Mouse (Mus musculus) ES-E14 (cell line): ENCODE measurements around the gene Rabepk. TPM values are rescaled to one million over a fixed set of nuclear protein-coding genes. Genes with fewer than 3 reads are reported as not detected.

Experiments used
- DNase-seq: peaks from one replicate; pipeline ENCODE4 v3.0.0-alpha.2; 2013; ENCODE audit warnings: low read depth, low spot score
- H3K27ac ChIP-seq: 2 replicates; pipeline ENCODE4 v1.5.1; 2012; ENCODE audit warnings: low read depth, mild to moderate bottlenecking, low read length, moderate library complexity, mixed read lengths; ENCODE audit not compliant: poor library complexity, insufficient read depth, severe bottlenecking
- H3K36me3 ChIP-seq: 2 replicates; pipeline ENCODE4 v1.6.1; 2012; ENCODE audit warnings: mild to moderate bottlenecking, low read length, moderate library complexity, mixed read lengths; ENCODE audit not compliant: control insufficient read depth, poor library complexity, insufficient read depth, severe bottlenecking
- H3K4me1 ChIP-seq, 2 experiments: fragments of 150-350 bp in 1 of 2; sonication (generic) in 1 of 2; 2 replicates each; pipeline ENCODE4 v1.6.1; 2012; ENCODE audit warnings: low read length in 2 of 2, mild to moderate bottlenecking in 1 of 2, mixed read lengths in 1 of 2; ENCODE audit not compliant: control insufficient read depth in 2 of 2, insufficient read depth in 2 of 2, poor library complexity in 1 of 2
- H3K4me3 ChIP-seq, 2 experiments: fragments of 150-350 bp in 1 of 2; sonication (generic) in 1 of 2; 2 replicates each; pipeline ENCODE4 v1.5.1; 2012; ENCODE audit warnings: low read length in 2 of 2, low read depth in 1 of 2, mild to moderate bottlenecking in 1 of 2, mixed read lengths in 1 of 2; ENCODE audit not compliant: insufficient read depth in 1 of 2, poor library complexity in 1 of 2, severe bottlenecking in 1 of 2
- H3K9ac ChIP-seq: 2 replicates; pipeline ENCODE4 v1.6.1; 2012; ENCODE audit warnings: low read depth, mild to moderate bottlenecking, low read length, mixed read lengths; ENCODE audit not compliant: poor library complexity, insufficient read depth, severe bottlenecking
- H3K9me3 ChIP-seq: fragments of 150-350 bp; sonication (generic); 2 replicates; pipeline ENCODE4 v1.6.1; 2012; ENCODE audit warnings: low read depth, mild to moderate bottlenecking, low read length; ENCODE audit not compliant: control insufficient read depth, insufficient read depth
- CHD2 ChIP-seq: IDR thresholded peaks from 2 replicates; pipeline ENCODE4 v1.6.1; 2014; ENCODE audit warnings: mild to moderate bottlenecking, low read depth, low read length, inconsistent platforms
- HCFC1 ChIP-seq: IDR thresholded peaks from 2 replicates; pipeline ENCODE4 v1.6.1; 2012; ENCODE audit warnings: low read length, inconsistent platforms, borderline replicate concordance; ENCODE audit not compliant: insufficient read depth
- MAFK ChIP-seq: IDR thresholded peaks from 2 replicates; pipeline ENCODE4 v1.6.1; 2014; ENCODE audit warnings: mild to moderate bottlenecking, low read depth, low read length, inconsistent platforms; ENCODE audit not compliant: insufficient read depth
- ZC3H11A ChIP-seq: IDR thresholded peaks from 2 replicates; pipeline ENCODE4 v1.6.1; 2012; ENCODE audit warnings: low read depth, mild to moderate bottlenecking, inconsistent platforms, low read length, borderline replicate concordance
- ZNF384 ChIP-seq: IDR thresholded peaks from 2 replicates; pipeline ENCODE4 v1.6.1; 2012; ENCODE audit warnings: low read depth, low read length, inconsistent platforms
- in situ Hi-C, 2 experiments: fragments of 600-800 bp; cut with MboI; formaldehyde crosslinking; loops; one replicate each; pipeline ENCODE4 v1.15.1; 2025; ENCODE audit warnings: low sequenced_read_pairs in 2 of 2, inconsistent platforms in 1 of 2; ENCODE audit not compliant: unreplicated experiment in 2 of 2
- total RNA-seq: library from RNA; depleted of rRNA; stranded (reverse); fragments of 300-350 nt; gene quantifications from 2 replicates; pipeline ENCODE4 v1.2.3, GENCODE M21; 2012

Gene Rabepk
- total RNA-seq, 1 experiment = 32.7 TPM

GRCm38 (mm10) chr2:34827591-34827990, 27.9 kb upstream of the Rabepk start:
- no peak for TF ChIP-seq ZNF384
- TF ChIP-seq CHD2 = no peak
- TF ChIP-seq ZC3H11A = no peak
- no peak for TF ChIP-seq HCFC1
- TF ChIP-seq MAFK = no peak
- Histone ChIP-seq H3K9me3 (no peaks in the 10 kb centered on the region), H3K9ac (no peak overlapping the region), H3K4me1 (peaks cover 3 to 5% of the 10 kb centered on the region in 2 experiments; a peak in 1 of 4 replicates), H3K27ac (no peak overlapping the region), H3K4me3 (no peak overlapping the region), H3K36me3 (no peaks in the 10 kb centered on the region)
- DNase-seq = no peak
- in situ Hi-C loops = loop anchor here in 1 of 2 experiments (25.0 kb wide), 1 partner anchor 285 kb away; the partner anchor contains the start of genes AI182371 and Cntrl

- Histone ChIP-seq H3K36me3 (no peaks in the 10 kb centered on the region), H3K9ac (peak overlapping the region; percentile 87), H3K4me1 (peaks cover 3 to 5% of the 10 kb centered on the region in 2 experiments; a peak in 1 of 4 replicates), H3K9me3 (no peaks in the 10 kb centered on the region), H3K4me3 (peak overlapping the region; percentile 79 to 82), H3K27ac (peak overlapping the region; percentile 35; the same call in 1 of the 2 replicates)
- in situ Hi-C loops = loop anchor here in 1 of 2 experiments (25.0 kb wide), 1 partner anchor 286 kb away; the partner anchor contains the start of genes AI182371 and Cntrl
- no peak for TF ChIP-seq MAFK
- peak; percentile 75 for TF ChIP-seq ZNF384
- no peak for TF ChIP-seq ZC3H11A
- TF ChIP-seq HCFC1 = no peak
- no peak for DNase-seq
Measured at GRCm38 (mm10) chr2:34826460-34827231, 26.9 kb upstream of the Rabepk start.

GRCm38 (mm10) chr2:34825827-34826459, 26.2 kb upstream of the Rabepk start, which contains the start of gene Fbxw2:
TSS of gene Fbxw2 (minus strand) at chr2:34826311.
- H3K36me3 ChIP-seq = peaks cover 2% of the 10 kb centered on the region
- TF ChIP-seq CHD2 (no peak), HCFC1 (peak; percentile 88), MAFK (no peak), ZC3H11A (no peak), ZNF384 (no peak)
- DNase-seq = peak; percentile 67
- H3K4me1 ChIP-seq = peaks cover 5% of the 10 kb centered on the region in 2 experiments; a peak in 1 of 4 replicates
- peak within 1 kb of the TSS; percentile 35 for H3K27ac ChIP-seq
- H3K9ac ChIP-seq = peak within 1 kb of the TSS; percentile 89
- in situ Hi-C loops = loop anchor here in 1 of 2 experiments (25.0 kb wide), 1 partner anchor 286 kb away; the partner anchor contains the start of genes AI182371 and Cntrl
- peak within 1 kb of the TSS; percentile 79 to 82 for H3K4me3 ChIP-seq
- H3K9me3 ChIP-seq = no peaks in the 10 kb centered on the region

- H3K4me3 ChIP-seq = no peak overlapping the region
- no peak overlapping the region for H3K9ac ChIP-seq
- peaks cover 4 to 8% of the 10 kb centered on the region in 2 experiments; a peak in 2 of 4 replicates for H3K4me1 ChIP-seq
- no peak for DNase-seq
- peaks cover 7% of the 10 kb centered on the region for H3K36me3 ChIP-seq
- TF ChIP-seq ZC3H11A = no peak
- TF ChIP-seq HCFC1 = no peak
- no peak for TF ChIP-seq ZNF384
- TF ChIP-seq MAFK = no peak
- no peak for TF ChIP-seq CHD2
- H3K27ac ChIP-seq = no peak overlapping the region
- in situ Hi-C loops = no loop called here
- no peaks in the 10 kb centered on the region for H3K9me3 ChIP-seq
Measured at GRCm38 (mm10) chr2:34818492-34818891, 18.8 kb upstream of the Rabepk start.
